Mouse (Mus musculus) erythroblast, embryonic 14.5 days (primary cell): ENCODE results near the gene Higd2a. TPM values are rescaled to one million over a fixed set of nuclear protein-coding genes. Genes with fewer than 3 reads are reported as not detected.
"Not testable (repeated sequence)": the region's sequence is repeated elsewhere in the genome, so short reads cannot be mapped to it uniquely, and the experiment has no call there.

Experiments used
- H3K27me3 ChIP-seq: 2 replicates; pipeline ENCODE4 v1.6.1; 2012; ENCODE audit warnings: inconsistent platforms; ENCODE audit not compliant: control insufficient read depth
- H3K36me3 ChIP-seq: 2 replicates; pipeline ENCODE4 v1.6.1; 2012; ENCODE audit warnings: mild to moderate bottlenecking, inconsistent platforms; ENCODE audit not compliant: control insufficient read depth
- H3K4me1 ChIP-seq: 2 replicates; pipeline ENCODE4 v1.6.1; 2012; ENCODE audit warnings: inconsistent platforms; ENCODE audit not compliant: control insufficient read depth
- H3K4me3 ChIP-seq: replicated peaks from 2 replicates; pipeline ENCODE3; 2012; ENCODE audit warnings: moderate library complexity, mild to moderate bottlenecking, inconsistent platforms
- H3K9me3 ChIP-seq: 2 replicates; pipeline ENCODE4 v1.6.1; 2012; ENCODE audit warnings: low read length, inconsistent platforms, mixed read lengths; ENCODE audit not compliant: control insufficient read depth
- GATA1 ChIP-seq: IDR thresholded peaks from 2 replicates; pipeline ENCODE4 v1.6.1; 2012; ENCODE audit warnings: low read length, inconsistent platforms, mixed read lengths
- TAL1 ChIP-seq: IDR thresholded peaks from 3 replicates; pipeline ENCODE4 v1.6.1; 2012; ENCODE audit warnings: low read length, inconsistent platforms, mixed read lengths
- polyA plus RNA-seq: library from polyadenylated mRNA; stranded (reverse); fragments of >175 nt; gene quantifications from 2 replicates; pipeline ENCODE4 v1.2.3, GENCODE M21; 2012

The Higd2a gene
- polyA plus RNA-seq, 1 experiment: 3.8 TPM

GRCm38 (mm10) chr13:54608666-54609065, 18.7 kb downstream of the Higd2a start:
- H3K4me1 ChIP-seq: peaks cover 54% of the 10 kb centered on the region
- H3K27me3 ChIP-seq: no peaks in the 10 kb centered on the region
- TF ChIP-seq GATA1 (no peak), TAL1 (no peak)
- no peaks in the 10 kb centered on the region for H3K9me3 ChIP-seq
- H3K4me3 ChIP-seq: peak overlapping the region; percentile 92
- peaks cover 47% of the 10 kb centered on the region for H3K36me3 ChIP-seq

GRCm38 (mm10) chr13:54609301-54609700, 19.3 kb downstream of the Higd2a start:
- Histone ChIP-seq H3K9me3 (no peaks in the 10 kb centered on the region), H3K36me3 (peaks cover 41% of the 10 kb centered on the region), H3K4me1 (peaks cover 54% of the 10 kb centered on the region), H3K4me3 (peak overlapping the region; percentile 92), H3K27me3 (no peaks in the 10 kb centered on the region)
- no peak for TF ChIP-seq GATA1
- TF ChIP-seq TAL1: no peak

GRCm38 (mm10) chr13:54610613-54610971, 20.6 kb downstream of the Higd2a start:
- peaks cover 54% of the 10 kb centered on the region for H3K4me1 ChIP-seq

GRCm38 (mm10) chr13:54610972-54611754, 21.2 kb downstream of the Higd2a start, which contains the start of gene Cltb:
TSS of gene Cltb (minus strand) at chr13:54611344.
- Histone ChIP-seq H3K4me3 (peak within 1 kb of the TSS; percentile 92), H3K27me3 (no peaks in the 10 kb centered on the region), H3K4me1 (peaks cover 54% of the 10 kb centered on the region), H3K36me3 (peaks cover 22% of the 10 kb centered on the region), H3K9me3 (no peaks in the 10 kb centered on the region)
- TF ChIP-seq GATA1 (no peak), TAL1 (no peak)

More at GRCm38 (mm10) chr13:54610613-54610971, 20.6 kb downstream of the Higd2a start:
- peaks cover 28% of the 10 kb centered on the region for H3K36me3 ChIP-seq
- peak overlapping the region; percentile 92 for H3K4me3 ChIP-seq
- H3K27me3 ChIP-seq: no peaks in the 10 kb centered on the region
- no peaks in the 10 kb centered on the region for H3K9me3 ChIP-seq
- no peak for TF ChIP-seq TAL1
- no peak for TF ChIP-seq GATA1

GRCm38 (mm10) chr13:54613141-54613540, 23.1 kb downstream of the Higd2a start:
- Histone ChIP-seq H3K4me1 (peaks cover 36% of the 10 kb centered on the region), H3K36me3 (peaks cover 11% of the 10 kb centered on the region)
- H3K4me3 ChIP-seq, H3K9me3 ChIP-seq, H3K27me3 ChIP-seq: not testable (repeated sequence)

- Histone ChIP-seq H3K4me1 (peaks cover 12% of the 10 kb centered on the region), H3K27me3 (peaks cover 14% of the 10 kb centered on the region), H3K9me3 (no peaks in the 10 kb centered on the region), H3K36me3 (no peaks in the 10 kb centered on the region), H3K4me3 (no peak overlapping the region)
- TF ChIP-seq GATA1 (no peak), TAL1 (no peak)
Measured at GRCm38 (mm10) chr13:54616307-54616706, 26.3 kb downstream of the Higd2a start.

GRCm38 (mm10) chr13:54616998-54617397, 27.0 kb downstream of the Higd2a start:
- Histone ChIP-seq H3K9me3 (no peaks in the 10 kb centered on the region), H3K36me3 (no peaks in the 10 kb centered on the region), H3K4me1 (peaks cover 10% of the 10 kb centered on the region), H3K27me3 (peaks cover 14% of the 10 kb centered on the region), H3K4me3 (no peak overlapping the region)
- TF ChIP-seq TAL1: no peak
- no peak for TF ChIP-seq GATA1

GRCm38 (mm10) chr13:54621155-54621932, 31.3 kb downstream of the Higd2a start, which contains the start of gene Faf2:
TSS of gene Faf2 (plus strand) at chr13:54621784.
- TF ChIP-seq TAL1 (no peak), GATA1 (no peak)
- Histone ChIP-seq H3K4me1 (peaks cover 31% of the 10 kb centered on the region), H3K27me3 (peaks cover 14% of the 10 kb centered on the region), H3K9me3 (no peaks in the 10 kb centered on the region), H3K36me3 (peaks cover 12% of the 10 kb centered on the region), H3K4me3 (peak within 1 kb of the TSS; percentile 79)

- Histone ChIP-seq H3K9me3 (no peaks in the 10 kb centered on the region), H3K36me3 (peaks cover 17% of the 10 kb centered on the region), H3K27me3 (peaks cover 12% of the 10 kb centered on the region), H3K4me3 (peak overlapping the region; percentile 79), H3K4me1 (peaks cover 34% of the 10 kb centered on the region)
- no peak for TF ChIP-seq TAL1
- 0 out of 2 replicates have a peak, but pooled peaks have one; percentile 16 for TF ChIP-seq GATA1
Measured at GRCm38 (mm10) chr13:54621960-54622521, 32.0 kb downstream of the Higd2a start.
